In the genomic region with DNA sequence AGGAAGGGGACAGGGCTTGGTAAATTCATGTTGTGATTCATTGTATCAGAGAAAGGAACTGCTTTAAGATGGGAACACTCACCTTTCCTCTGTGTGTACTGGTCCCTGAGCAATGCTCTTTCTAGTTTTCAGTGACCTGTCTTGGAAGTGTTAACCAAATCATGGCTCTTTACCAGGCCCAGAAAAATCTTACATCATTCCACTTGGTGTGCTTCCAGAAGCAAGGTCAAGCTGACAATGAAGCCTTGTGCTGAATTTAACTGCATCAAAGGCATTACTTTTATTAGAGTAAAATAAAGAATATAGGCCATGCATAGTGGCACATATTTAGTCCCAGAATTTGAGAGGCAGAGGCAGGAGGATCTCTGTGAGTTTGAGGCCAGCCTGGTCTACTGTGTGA, we compare ENCODE assay signal across 20 mouse cellular contexts.
DNase-seq lines count a peak whose midpoint lies in the region; TF ChIP-seq lines count a peak whose summit lies in the region.
"Had no signal": no experiment of that assay in that cellular context is flagged by ENCODE, and none has a peak within 500 bp of the region (broad histone marks: within the 10 kb centered on the region; RNA-seq: fewer than 3 reads in every experiment).

No protein-coding gene starts in this region.

- H3K4me3 ChIP-seq in kidney, adult 2 months (ENCODE audit: insufficient read depth, low read depth, low read length) = no peak overlapping the region
- H3K4me3 ChIP-seq: embryonic facial prominence, embryonic 13.5 days; forebrain, embryonic 10.5 days; heart, embryonic 13.5 days; hindbrain, embryonic 13.5 days had no signal

- TF ChIP-seq CTCF in kidney, adult 2 months (conservative IDR thresholded peaks at IDR 0.05; ENCODE audit: insufficient read depth, insufficient read length, low read depth, low read length) = no peak

- H3K27ac ChIP-seq in kidney, adult 2 months (ENCODE audit: insufficient read depth, low read depth, low read length) = no peak overlapping the region
- H3K27ac ChIP-seq: embryonic facial prominence, embryonic 13.5 days; forebrain, embryonic 10.5 days; heart, embryonic 13.5 days; hindbrain, embryonic 13.5 days; hindbrain, postnatal 0 days had no signal

- H3K4me1 ChIP-seq in kidney, adult 2 months (ENCODE audit: control insufficient read depth, insufficient read depth, low read length) = no peaks in the 10 kb centered on the region
- H3K4me1 ChIP-seq: forebrain, embryonic 10.5 days; heart, embryonic 13.5 days; hindbrain, embryonic 13.5 days had no signal

- peak; percentile 50 to 88 for DNase-seq in adrenal gland, adult (ENCODE audit: inconsistent age in 2 of 2, low spot score in 1 of 2)
- DNase-seq in adrenal gland, adult 18-20 months (ENCODE audit: low spot score in 2 of 2) = no peak
- peak; percentile 74 for DNase-seq in heart, adult 11 months
- DNase-seq in heart, postnatal 4 days = no peak
- DNase-seq in kidney, adult 2 months = peak; percentile 21
- no peak for DNase-seq in kidney, postnatal 10 days
- peak; percentile 38 to 48 for DNase-seq in adrenal gland, postnatal 36 days
- DNase-seq in frontal cortex, postnatal 10 days (ENCODE audit: low spot score in 2 of 2) = no peak
- DNase-seq: B cell, adult 2 months; cerebellum, adult 18-20 months; cerebellum, adult 9-11 months; cerebellum, postnatal 36 days; gastrocnemius, postnatal 10 days; kidney, adult 11 months had no signal

- no peak for TF ChIP-seq POLR2A in kidney, adult 2 months (IDR thresholded peaks at IDR 0.05; ENCODE audit: low read depth, low read length)

- no peaks in the 10 kb centered on the region for H3K27me3 ChIP-seq in kidney, adult 2 months (replicated peaks; ENCODE audit: control insufficient read depth, insufficient read depth, low read length)
- H3K27me3 ChIP-seq: embryonic facial prominence, embryonic 13.5 days; heart, embryonic 13.5 days; hindbrain, embryonic 13.5 days had no signal

- no peaks in the 10 kb centered on the region for H3K36me3 ChIP-seq in kidney, adult 2 months (ENCODE audit: control insufficient read depth, insufficient read depth, low read length)
- H3K36me3 ChIP-seq: embryonic facial prominence, embryonic 13.5 days; forebrain, embryonic 10.5 days; G1E; heart, embryonic 13.5 days; hindbrain, embryonic 13.5 days had no signal

Comparison
In these comparisons a context has a peak if more than half of its experiments do, and no peak if none do; other contexts are left out.
1. DNase-seq: peak in adrenal gland, adult (2 of 2), heart, adult 11 months (single experiment), kidney, adult 2 months (single experiment) and adrenal gland, postnatal 36 days (2 of 2); none in adrenal gland, adult 18-20 months (0 of 2), heart, postnatal 4 days (single experiment), kidney, postnatal 10 days (single experiment) and frontal cortex, postnatal 10 days (0 of 2).